Mouse (Mus musculus) gastrocnemius, postnatal 10 days (tissue): ENCODE data around the gene Efcab12. TPM values are rescaled to one million over a fixed set of nuclear protein-coding genes. Genes with fewer than 3 reads are reported as not detected.
"Not testable (repeated sequence)": the region's sequence is repeated elsewhere in the genome, so short reads cannot be mapped to it uniquely, and the experiment has no call there.

Source experiments
- DNase-seq: peaks from one replicate; pipeline ENCODE4 v3.0.0; 2021; ENCODE audit warnings: mixed read lengths
- long read RNA-seq, 2 experiments: library from polyadenylated mRNA; stranded (forward); transcript quantifications; one replicate each; pipeline ENCODE4 v2.0.0; 2021
- total RNA-seq, 2 experiments: library from RNA; stranded (reverse); gene quantifications; 2 replicates each; pipeline ENCODE4 v1.2.3; 2021

The Efcab12 gene
- total RNA-seq: under 1 TPM; 0.12 to 0.14 TPM
- long read RNA-seq, experiment 1: 0 reads
- long read RNA-seq, experiment 2: 0 reads

DNA sequence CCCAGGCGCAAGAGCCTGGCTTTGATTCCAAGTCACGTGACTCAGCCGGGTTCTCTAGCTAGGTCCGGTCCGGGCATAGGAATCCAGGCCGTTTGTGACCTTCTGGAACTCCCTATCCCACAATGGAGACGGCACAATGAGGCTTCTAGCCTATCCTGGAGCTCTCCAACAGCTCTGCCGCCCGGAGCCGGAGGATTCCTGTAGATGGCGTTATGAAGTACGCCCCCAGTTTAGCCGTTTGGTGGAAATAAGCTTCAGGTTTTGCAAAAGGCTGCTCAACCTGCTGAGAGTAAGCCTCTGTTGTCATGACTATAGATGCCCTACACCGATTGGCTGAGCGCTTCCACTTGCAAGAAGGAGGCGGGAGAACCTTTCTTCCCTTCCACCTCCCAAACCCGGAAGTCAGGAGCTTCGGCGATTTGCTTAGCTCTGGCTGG lies at the start of gene Efcab12:
Gene Efcab12 (minus strand): TSS at position 252 of the 437 bp plus-strand sequence.
- DNase-seq: peak; percentile 32

DNA sequence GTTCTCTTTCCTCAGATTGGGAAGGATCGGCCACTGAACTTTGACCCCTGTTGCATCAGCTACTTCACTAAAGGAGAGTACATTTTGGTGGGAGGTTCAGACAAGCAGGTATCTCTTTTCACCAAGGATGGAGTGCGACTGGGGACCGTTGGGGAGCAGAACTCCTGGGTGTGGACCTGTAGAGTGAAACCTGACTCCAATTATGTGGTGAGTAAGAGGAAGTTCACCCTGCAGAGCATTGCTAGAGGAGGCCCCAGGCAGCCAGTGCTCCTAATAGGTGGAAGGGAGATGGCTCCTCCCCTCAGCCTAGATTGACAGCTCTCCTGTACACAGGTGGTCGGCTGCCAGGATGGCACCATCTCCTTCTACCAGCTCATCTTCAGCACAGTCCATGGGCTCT lies 48.7 kb upstream of the Efcab12 start:
- DNase-seq: no peak

DNA sequence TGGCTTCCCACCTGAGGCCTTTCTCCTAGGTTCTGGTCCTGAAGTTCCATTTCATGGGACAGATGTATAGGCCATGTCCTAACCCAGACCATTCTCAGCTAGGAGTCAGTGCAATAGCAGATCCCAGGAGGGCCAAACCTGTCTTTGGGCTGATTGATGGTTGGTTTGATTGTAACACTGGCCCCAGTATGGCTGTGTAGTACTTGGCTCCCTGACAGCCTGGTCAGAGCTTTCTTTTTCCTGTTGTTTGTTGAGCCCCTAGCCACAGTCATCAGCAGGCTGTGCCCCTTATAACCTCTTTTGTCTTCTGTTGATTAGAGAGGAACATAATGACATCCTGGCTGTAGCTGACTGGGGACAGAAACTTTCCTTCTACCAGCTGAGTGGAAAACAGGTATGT lies 45.8 kb upstream of the Efcab12 start:
- DNase-seq: no peak

DNA sequence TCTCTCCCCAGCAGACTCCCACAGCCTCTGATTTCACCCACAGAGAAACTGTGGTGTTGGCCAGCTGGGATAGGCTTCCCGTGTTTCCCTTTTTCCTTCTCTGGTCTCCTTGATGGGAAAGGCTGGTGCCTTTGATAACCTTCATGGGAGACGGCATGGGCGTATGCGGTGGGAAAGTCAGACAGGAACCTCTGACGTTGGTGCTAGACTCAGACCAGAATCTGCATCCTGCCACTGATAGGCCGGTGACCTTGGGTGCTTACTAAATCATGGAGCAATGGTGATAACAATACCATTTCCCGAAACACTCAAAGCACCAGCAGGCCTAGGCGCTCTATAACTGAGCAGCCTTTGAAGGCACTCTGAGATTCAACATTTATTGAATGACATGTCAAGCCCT lies 42.5 kb upstream of the Efcab12 start:
- no peak for DNase-seq

DNA sequence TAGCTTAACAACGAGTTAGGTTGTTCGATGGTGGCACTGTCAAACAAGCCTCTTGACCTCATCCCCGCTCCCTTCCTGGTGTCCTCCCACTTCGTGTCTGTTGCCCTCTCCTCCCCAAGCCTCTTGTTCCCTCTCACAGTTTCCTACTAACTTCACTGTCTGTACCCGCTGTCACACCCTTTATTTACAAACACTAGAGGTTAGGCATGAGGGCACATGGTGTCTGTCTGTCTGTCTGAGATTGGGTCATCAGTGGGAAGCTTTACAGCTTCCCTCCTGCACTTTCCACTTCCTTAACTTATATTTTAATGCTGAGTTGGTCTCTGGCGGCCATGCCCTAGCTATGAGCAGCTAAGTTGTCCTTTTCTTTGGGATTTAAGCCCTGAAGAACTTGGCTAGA lies 41.5 kb upstream of the Efcab12 start:
- DNase-seq: no peak

DNA sequence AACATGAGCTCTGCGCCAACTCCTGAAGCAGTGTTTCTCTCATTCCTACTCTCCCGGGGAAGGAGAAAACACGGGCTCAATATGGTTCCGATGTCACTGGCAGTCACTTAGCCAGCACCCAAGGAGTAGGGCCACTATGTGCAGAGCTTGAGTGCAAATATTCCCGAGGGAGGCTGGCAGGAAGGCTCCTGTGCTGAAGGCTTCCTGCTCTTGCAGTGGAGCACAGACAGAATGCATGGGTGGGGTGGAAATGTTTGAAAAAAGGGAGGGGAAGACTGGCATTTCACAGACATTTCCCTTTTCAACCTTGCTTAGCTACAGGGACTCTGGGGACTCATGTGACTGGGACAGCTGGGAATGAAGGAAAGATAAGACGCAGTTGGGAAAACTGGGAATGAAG lies 40.5 kb upstream of the Efcab12 start:
- no peak for DNase-seq

DNA sequence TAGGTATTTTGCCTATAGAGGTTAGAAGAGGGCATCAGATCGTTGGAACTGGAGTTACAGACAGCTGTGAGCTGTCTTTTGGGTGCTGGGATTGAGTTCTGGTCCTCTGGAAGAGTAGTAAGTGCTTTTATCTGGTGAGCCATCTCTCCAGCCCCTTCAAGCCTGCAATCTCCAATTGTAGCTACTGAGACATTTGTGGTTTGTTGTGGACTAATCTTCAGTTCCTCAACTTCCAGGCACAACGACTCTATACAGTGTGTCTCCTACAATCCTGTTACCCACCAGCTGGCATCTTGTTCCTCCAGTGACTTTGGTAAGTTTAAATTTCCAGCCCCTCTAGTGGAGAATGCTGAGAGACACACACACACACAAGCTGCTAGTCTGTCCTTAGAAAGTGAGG lies 39.0 kb upstream of the Efcab12 start:
- DNase-seq: no peak

DNA sequence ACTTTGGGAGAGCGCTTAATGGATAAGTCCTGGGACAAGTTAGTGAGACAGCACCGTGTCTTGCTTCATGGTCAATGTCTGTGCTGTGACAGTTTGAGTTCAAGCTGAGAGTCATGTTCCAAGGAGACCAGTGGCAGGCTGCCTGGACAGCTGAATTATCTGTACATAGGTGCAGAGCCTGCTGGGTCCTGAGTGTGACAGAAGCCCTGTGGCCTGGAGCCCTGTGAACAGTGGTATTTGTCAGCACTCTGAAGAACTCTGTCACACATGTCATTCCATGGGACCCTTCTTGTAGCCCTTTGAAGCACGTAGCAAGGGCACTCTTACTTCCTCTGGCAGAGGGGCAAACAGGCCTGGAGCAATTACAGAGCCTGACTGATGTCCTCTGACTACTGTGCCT lies 33.1 kb upstream of the Efcab12 start:
- DNase-seq: not testable (repeated sequence)

DNA sequence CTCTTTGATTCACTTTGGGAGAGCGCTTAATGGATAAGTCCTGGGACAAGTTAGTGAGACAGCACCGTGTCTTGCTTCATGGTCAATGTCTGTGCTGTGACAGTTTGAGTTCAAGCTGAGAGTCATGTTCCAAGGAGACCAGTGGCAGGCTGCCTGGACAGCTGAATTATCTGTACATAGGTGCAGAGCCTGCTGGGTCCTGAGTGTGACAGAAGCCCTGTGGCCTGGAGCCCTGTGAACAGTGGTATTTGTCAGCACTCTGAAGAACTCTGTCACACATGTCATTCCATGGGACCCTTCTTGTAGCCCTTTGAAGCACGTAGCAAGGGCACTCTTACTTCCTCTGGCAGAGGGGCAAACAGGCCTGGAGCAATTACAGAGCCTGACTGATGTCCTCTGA lies 28.9 kb upstream of the Efcab12 start:
- DNase-seq: not testable (repeated sequence)

DNA sequence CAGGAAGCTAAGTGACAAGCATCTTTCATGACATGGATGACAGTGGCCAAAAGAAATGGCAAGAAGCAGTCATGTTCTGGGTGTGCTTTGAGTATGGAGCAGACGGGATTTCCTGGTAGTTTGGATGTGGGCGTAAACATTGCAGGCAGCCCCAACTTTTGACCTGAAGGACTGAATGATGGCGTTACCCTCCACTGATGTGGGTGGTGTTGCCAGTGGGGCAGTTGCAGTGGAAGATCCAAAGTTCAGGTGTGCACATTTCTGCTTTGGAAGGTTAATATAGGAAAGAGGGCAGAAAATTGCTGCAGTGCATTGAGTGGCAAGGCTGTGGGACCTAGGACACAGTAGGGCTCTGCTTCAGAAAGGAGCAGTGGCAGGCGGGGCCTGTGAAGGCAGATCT lies 27.0 kb upstream of the Efcab12 start:
- no peak for DNase-seq

DNA sequence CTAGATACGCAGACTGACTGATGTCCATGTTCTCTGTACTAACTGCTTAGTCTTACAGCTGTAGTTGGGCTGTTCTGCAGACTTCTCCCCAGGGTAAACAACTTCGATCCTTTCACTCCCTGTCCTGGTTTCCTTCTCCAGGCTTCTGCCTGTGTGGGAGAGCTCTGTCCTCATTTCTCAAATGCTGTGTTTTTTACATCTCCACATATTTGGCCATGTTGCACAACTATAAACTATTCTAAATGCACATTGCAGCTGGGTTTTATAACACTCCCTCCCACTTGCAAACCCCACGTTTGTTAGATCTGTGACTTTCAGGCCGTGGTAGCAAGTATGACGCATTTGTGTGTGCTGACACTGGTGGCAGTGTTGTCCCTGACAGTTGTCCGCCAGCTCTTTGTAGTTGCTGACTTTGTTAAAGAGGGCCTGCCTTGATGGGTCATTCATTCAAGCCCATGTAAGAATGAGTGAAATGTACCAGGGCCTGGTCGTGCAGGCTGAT lies 25.2 kb upstream of the Efcab12 start:
- DNase-seq: no peak

DNA sequence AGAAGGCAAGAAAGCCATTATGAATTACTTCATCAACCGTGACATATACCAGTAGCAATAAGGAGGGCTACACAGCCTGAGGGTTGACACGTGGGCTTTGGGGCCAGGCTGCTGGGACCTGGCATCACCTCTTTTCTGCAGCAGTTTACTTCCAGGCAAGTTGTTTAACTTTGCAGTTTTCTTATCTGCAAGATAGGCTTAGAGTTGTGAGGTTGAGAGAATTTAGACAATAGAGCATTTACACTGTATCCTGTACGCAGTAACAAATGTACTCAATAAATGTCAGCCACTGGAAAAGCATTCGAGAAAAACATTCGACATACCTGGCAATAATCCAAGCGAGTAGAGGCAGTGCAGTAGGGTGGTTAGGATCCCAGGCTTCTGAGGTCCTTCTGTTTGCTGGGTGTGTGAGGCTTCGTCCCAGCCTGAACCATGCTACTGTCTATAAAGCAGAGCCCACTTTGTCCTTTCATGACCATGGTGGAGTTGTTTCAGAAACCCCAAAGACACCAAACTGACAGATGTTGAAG lies 21.9 kb upstream of the Efcab12 start:
- DNase-seq: no peak

DNA sequence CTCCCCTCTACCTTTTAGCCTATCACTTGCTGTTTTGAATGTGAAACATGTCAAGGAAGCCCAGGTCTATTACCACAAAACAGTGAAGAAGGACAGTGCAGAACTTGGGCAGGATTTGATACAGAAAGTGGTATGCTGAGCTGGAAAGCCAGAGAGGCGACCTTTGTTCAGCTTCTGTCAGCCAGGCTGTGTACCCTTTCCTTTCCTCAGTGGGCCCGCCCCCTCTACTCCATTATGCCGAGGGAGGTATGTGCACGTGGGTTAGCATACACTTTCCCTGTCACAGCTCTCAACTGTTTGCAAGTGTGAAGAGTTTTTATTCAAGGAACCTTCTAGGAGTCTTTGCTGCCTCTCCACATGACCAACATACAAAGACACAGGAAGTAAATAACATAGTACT lies 21.0 kb upstream of the Efcab12 start:
- DNase-seq: no peak

DNA sequence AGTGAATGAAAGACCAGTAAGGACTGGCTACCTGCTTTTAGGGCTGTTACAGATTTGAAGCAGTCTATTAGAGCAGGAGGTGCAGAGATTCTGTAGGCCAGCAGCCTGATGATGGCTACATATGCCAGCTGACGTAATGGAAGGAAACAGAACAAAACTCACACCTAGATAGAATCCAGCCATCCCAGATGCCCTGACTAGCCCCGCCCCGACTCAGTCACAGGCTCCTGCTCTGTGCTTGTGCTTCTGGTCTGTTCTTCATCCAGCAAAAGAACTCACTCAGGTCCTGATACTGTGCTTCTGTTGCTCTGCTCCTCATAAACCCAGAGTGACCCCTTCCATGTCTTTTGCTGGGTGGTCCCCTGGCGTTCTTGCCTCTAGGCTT lies 18.1 kb upstream of the Efcab12 start:
- DNase-seq: no peak

DNA sequence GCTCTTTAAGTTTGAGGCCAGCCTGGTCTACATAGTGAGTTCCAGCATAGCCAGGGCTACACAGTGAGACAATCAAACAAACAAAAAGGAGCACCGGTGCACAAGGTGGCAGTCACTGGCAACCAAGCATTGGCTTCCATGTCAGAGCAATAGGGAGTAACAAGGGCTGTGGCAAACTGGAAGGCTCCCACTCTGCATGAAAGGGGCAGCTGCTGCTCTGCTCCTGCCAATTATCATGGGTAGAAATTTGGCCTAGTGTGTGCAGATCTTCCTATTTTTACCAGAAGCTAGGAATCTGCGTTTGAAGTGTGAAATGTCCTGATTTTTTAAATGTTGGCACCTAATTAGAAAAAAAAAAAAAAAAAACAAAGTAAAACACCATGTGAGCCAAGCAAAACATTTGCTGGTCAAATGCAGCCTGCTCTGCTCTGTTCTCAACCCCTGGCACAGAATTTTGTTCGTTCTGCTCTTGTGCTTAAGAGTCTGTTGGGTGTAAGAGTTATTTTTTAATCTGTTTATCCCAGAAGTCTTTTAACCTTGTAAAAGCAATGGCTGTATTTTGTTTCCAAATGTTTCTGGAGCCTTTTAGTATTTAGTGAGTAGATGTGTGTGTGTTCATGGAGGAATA lies 17.6 kb upstream of the Efcab12 start:
- no peak for DNase-seq

DNA sequence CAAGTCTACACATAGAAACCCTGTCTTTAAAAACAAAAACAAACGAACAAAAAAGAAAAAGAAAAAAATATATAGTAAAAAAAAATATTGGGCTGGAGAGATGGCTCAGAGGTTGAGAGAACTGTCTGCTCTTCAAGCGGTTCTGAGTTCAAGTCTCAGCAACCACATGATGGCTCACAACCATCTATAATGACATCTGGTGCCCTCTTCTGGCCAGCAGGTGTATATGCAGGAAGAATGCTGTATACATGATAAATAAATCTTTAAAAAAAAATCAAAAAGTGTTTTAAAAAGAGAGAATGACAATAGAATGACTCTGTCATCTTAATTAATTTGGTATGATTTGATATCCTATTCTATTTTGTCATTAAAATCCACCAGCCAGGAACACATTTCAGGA lies 16.2 kb upstream of the Efcab12 start:
- no peak for DNase-seq

DNA sequence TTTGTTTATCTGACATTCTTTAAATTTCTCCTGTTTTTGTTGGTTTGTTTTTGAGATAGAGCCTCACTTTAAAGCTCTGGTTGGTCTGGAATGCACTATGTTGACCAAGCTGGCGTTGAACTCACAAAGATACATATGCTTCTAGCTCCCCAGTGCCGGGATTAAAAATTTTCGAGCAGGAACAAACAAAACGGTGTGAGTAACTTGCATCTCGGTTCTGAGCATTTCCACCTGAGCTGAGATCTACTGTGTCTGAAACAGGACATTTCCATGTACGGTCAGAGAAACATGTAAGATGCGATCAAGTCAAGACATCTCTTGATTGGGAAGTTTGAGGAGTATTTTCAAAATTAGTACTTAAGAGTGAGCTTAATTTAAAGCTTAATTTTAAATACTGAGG lies 15.8 kb upstream of the Efcab12 start:
- no peak for DNase-seq

DNA sequence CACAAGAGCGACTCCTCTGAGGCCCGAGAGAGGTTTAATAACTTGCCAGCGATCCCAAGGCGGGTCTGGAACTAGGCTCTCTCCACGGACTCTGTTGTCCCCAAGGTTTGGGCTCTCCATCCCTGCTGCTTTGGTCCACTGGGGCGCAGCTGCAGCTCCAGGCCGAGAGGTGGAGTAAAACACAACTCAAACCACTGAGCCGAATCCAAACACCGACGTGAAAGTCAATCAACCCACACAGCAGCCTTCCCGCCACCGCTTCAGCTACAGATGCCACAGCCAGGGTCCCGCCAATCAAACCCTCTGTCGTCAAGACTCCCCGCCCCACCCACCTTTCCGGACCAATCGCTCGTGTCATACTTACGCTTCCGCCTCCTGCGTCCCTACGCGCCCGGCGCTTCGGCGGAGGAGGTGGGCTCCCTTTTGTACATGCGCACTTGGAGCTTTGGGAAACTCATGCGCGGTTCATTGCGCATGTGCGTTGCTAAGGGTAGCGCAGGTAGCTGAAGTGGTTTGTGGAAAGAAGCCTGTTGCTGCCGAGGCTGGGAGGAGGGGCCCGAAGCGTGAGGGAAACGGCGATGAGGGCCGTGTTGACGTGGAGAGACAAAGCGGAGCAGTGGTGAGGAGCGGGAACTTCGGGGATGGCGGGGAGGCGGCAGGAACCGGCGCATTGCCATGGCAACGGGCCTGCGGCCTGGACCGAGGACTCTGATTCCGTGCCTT lies 15.0 kb upstream of the Efcab12 start, which contains the start of the genes Mbd4 and Ift122:
Gene Mbd4 (minus strand): TSS at position 281 of the 723 bp plus-strand sequence.
Gene Ift122 (plus strand): TSS at position 380 of the 723 bp plus-strand sequence.
- DNase-seq: peak; percentile 93

DNA sequence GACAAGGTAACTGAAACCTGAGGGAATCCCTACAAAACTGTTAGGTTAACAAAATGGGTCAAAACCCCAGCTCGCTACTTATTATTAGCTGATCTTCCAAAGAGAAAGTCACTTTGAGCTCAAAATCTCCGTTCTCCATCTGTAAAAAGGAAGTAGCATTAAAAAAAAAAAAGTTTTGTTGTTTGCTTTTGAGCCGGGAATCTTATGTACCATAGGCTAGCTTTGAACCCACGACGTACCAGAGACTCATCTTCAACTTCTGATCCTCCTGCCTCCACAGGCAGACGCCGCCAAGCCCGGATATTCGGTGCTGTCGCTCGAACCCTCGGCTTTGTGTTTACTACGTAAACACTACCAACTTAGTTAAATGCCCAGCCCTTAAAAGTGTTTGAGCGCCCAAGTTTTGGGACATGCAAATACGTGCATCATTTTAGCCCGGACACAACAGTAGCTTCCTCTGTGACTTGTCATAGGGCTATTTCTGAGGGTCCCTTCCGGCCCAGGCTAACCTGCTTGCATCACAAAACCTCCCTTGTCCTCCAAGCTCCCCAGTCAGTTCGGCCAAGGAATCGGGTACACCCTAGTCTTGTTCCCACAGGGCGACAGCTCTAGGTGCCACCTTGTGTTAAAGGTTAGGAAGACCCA lies 14.4 kb upstream of the Efcab12 start:
- DNase-seq: no peak

DNA sequence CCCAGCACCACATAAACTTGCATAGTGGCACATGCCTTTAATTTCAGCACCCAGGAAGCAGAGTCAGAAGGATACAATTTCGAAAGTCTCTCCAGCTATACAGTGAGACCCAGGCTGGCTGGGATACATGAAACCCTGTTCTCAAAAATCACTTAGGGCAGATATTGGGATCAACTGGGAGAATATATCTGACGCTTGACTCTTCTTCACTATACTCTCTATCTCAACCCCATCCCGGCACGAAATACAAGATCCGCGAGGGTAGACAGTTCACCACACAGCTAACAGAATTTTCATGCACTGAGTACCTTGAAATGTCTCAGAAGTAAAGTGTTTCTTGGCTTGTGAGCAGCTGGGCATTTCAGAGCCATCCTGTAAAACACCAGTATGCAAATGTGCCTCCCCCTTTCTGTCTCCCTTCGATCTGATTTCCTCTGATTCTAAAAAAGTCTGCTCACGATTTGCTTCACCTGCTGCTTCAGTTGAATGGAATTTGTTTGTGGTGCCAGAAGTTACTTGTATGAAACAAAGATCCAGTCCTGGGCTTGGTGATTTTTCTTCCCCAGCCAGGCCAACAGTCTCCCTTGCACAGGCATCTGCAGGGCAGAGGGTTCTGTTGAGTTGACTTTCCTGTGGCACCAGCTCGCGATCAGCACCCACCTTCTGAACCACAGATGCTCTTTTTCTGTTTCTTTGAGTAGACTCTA lies 10.5 kb upstream of the Efcab12 start:
- DNase-seq: no peak

DNA sequence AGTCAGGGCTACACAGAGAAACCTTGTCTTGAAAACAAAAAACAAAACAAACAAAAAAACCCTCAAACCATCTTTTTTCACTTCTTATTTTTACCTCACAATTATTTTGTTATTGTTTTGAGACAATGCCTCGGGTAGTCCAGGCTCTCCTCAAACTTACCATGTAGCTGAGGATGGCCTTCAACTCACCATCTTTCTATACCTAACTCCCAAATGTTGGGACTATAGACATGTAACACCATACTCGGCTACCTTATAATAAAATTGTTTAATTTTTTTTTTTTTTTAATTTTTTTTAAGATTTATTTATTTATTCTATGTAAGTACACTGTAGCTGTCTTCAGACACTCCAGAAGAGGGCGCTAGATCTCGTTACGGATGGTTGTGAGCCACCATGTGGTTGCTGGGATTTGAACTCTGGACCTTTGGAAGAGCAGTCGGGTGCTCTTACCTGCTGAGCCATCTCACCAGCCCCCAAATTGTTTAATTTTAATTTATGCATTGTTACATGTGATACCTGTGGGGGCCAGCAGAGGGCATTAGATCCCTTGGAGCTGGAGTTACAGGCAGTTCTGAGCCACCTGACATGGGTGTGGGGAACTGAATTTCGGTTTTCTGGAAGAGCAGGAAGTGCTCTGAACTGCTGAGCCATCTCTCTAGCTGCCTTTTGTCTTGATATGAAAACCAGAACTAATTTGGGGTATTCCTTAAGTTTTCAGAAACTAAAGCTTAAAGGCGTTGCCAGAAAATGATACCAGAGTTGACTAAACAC lies 8.6 kb upstream of the Efcab12 start:
- DNase-seq: peak; percentile 60
